Mouse (Mus musculus): ENCODE results near the gene Fbxo34.
"Not testable (repeated sequence)": the region's sequence is repeated elsewhere in the genome, so short reads cannot be mapped to it uniquely, and the experiment has no call there.

The Fbxo34 gene

GRCm38 (mm10) chr14:47560714-47561113, 110.5 kb downstream of the Fbxo34 start:
- no peak for DNase-seq (ENCODE audit: low spot score in 2 of 2)

- DNase-seq (ENCODE audit: low spot score in 2 of 2): no peak
These were observed 112.3 kb downstream of the Fbxo34 start for GRCm38 (mm10) chr14:47562530-47562929.

- no peak for DNase-seq (ENCODE audit: low spot score in 2 of 2)
These were observed 112.9 kb downstream of the Fbxo34 start for GRCm38 (mm10) chr14:47563106-47563505.

GRCm38 (mm10) chr14:47567962-47568652, 117.9 kb downstream of the Fbxo34 start:
- peak; percentile 95 to 97 for DNase-seq (ENCODE audit: low spot score in 2 of 2)

GRCm38 (mm10) chr14:47570549-47570948, 120.3 kb downstream of the Fbxo34 start, which contains the start of gene Atg14:
Gene Atg14, minus strand, starts transcription at chr14:47570649.
- DNase-seq (ENCODE audit: low spot score in 2 of 2): not testable (repeated sequence)

GRCm38 (mm10) chr14:47572707-47573106, 122.5 kb downstream of the Fbxo34 start:
- no peak for DNase-seq (ENCODE audit: low spot score in 2 of 2)

GRCm38 (mm10) chr14:47574721-47575120, 124.5 kb downstream of the Fbxo34 start:
- DNase-seq (ENCODE audit: low spot score in 2 of 2): no peak

- no peak for DNase-seq (ENCODE audit: low spot score in 2 of 2)
These were observed 126.5 kb downstream of the Fbxo34 start for GRCm38 (mm10) chr14:47576687-47577086.

GRCm38 (mm10) chr14:47578086-47578485, 127.9 kb downstream of the Fbxo34 start:
- DNase-seq (ENCODE audit: low spot score in 2 of 2): no peak

- no peak for DNase-seq (ENCODE audit: low spot score in 2 of 2)
These were observed 131.1 kb downstream of the Fbxo34 start for GRCm38 (mm10) chr14:47581280-47581679.
